Mouse (Mus musculus) intestine, embryonic 16.5 days (tissue): ENCODE results near the gene Ugt1a10. TPM values are rescaled to one million over a fixed set of nuclear protein-coding genes. Genes with fewer than 3 reads are reported as not detected.
"Not testable (repeated sequence)": the region's sequence is repeated elsewhere in the genome, so short reads cannot be mapped to it uniquely, and the experiment has no call there.

ENCODE experiments used
- ATAC-seq: fragments of 200-750 bp; cut with Nextera tagmentation; 2 replicates; pipeline ENCODE4 v1.8.0; 2017; ENCODE audit warnings: moderate TSS enrichment, moderate library complexity
- H3K27ac ChIP-seq: fragments of 300-500 bp; sonication (generic); 2 replicates; pipeline ENCODE4 v1.5.1; 2014; ENCODE audit warnings: mild to moderate bottlenecking, low read length
- H3K27me3 ChIP-seq: fragments of 300-500 bp; sonication (generic); replicated peaks from 2 replicates; pipeline ENCODE4 v1.6.1; 2014; ENCODE audit warnings: low read length, control low read depth, mixed read lengths; ENCODE audit not compliant: control insufficient read depth, insufficient read depth
- H3K36me3 ChIP-seq: fragments of 300-500 bp; sonication (generic); 2 replicates; pipeline ENCODE4 v1.6.1; 2014; ENCODE audit warnings: low read length, control low read depth; ENCODE audit not compliant: control insufficient read depth, insufficient read depth
- H3K4me1 ChIP-seq: fragments of 300-500 bp; sonication (generic); 2 replicates; pipeline ENCODE4 v1.6.1; 2014; ENCODE audit warnings: low read length, control low read depth, mixed read lengths; ENCODE audit not compliant: control insufficient read depth, insufficient read depth
- H3K4me2 ChIP-seq: fragments of 300-500 bp; sonication (generic); 2 replicates; pipeline ENCODE4 v1.6.1; 2014; ENCODE audit warnings: low read depth, low read length, control low read depth
- H3K4me3 ChIP-seq: fragments of 300-500 bp; sonication (generic); 2 replicates; pipeline ENCODE4 v1.5.1; 2014; ENCODE audit warnings: mild to moderate bottlenecking, low read length
- H3K9ac ChIP-seq: fragments of 300-500 bp; sonication (generic); 2 replicates; pipeline ENCODE4 v1.6.1; 2014; ENCODE audit warnings: low read depth, low read length
- H3K9me3 ChIP-seq: fragments of 300-500 bp; sonication (generic); 2 replicates; pipeline ENCODE4 v1.6.1; 2016; ENCODE audit warnings: low read length, control low read depth; ENCODE audit not compliant: control insufficient read depth
- WGBS: fragments of 180-500 bp; shearing (Covaris S2); extraction: QIAGEN DNeasy Blood & Tissue Kit; methylation state at CpG from one replicate; pipeline ENCODE4 v1.1.7; 2014; 5-methylcytosine and 5-hydroxymethylcytosine counted together
- polyA plus RNA-seq: library from polyadenylated mRNA; unstranded; fragments of >200 nt; fragmentation: Nextera tagmentation; extraction: Ambion mirVana; gene quantifications from 2 replicates; pipeline ENCODE4 v1.2.1, GENCODE M21; 2015

Gene Ugt1a10
- polyA plus RNA-seq, 1 experiment from 2014 or later, result not detected

DNA sequence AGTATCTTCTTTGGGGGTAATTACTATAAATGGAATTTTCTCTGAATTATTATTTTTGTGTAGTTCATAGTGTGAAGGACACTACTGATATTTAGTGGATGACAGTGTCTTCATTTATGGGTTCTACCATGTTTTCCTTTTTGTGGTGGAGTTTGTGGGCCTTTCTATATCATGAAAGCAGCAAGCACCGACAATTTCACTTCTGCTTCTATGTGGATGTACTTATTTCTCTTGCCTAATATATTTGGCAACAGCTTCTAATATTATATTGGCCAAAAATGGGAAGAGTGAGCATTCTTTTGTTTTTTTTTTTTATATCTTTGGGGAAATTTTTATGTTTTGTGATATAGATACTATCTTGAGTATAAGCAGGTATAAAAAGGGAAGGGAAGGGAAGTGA is 26.5 kb downstream of the Ugt1a10 start:
- H3K27me3 ChIP-seq, result no peaks in the 10 kb centered on the region
- WGBS, result 87% methylated on average over 1 of the region's 1 CpGs
- no peak overlapping the region for H3K27ac ChIP-seq
- H3K9ac ChIP-seq, result no peak overlapping the region
- H3K4me3 ChIP-seq, result no peak overlapping the region
- no peaks in the 10 kb centered on the region for H3K36me3 ChIP-seq
- H3K4me1 ChIP-seq, result no peaks in the 10 kb centered on the region
- no peaks in the 10 kb centered on the region for H3K9me3 ChIP-seq
- H3K4me2 ChIP-seq, result no peak overlapping the region
- ATAC-seq, result no peak

DNA sequence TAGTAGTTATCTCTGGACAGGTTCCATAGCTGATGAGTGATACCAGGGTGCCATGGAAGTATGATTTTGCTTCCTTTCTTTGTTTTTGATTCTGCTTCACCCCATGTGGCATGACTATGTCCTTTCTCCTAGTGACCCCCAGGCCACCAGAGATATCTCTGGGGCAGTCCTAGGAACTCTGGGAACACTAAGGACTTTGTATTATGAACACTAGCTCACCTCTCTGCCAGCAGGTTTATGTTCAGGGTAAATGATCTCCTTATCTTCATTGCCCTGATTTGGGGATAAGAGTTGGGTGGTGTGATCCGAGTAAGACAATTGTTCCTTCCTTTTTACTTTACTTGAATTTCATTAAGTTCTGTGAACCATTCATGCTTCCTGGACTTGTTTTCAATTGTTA is 30.9 kb downstream of the Ugt1a10 start:
- no peak overlapping the region for H3K9ac ChIP-seq
- H3K4me1 ChIP-seq, result no peaks in the 10 kb centered on the region; the same call in 1 of the 2 replicates
- 45% methylated on average over 1 of the region's 1 CpGs for WGBS
- no peak overlapping the region for H3K4me2 ChIP-seq
- peak overlapping the region; percentile 61 for H3K27ac ChIP-seq
- H3K9me3 ChIP-seq, result no peaks in the 10 kb centered on the region
- no peaks in the 10 kb centered on the region for H3K36me3 ChIP-seq
- H3K4me3 ChIP-seq, result no peak overlapping the region
- peak; percentile 94 for ATAC-seq
- H3K27me3 ChIP-seq, result no peaks in the 10 kb centered on the region

DNA sequence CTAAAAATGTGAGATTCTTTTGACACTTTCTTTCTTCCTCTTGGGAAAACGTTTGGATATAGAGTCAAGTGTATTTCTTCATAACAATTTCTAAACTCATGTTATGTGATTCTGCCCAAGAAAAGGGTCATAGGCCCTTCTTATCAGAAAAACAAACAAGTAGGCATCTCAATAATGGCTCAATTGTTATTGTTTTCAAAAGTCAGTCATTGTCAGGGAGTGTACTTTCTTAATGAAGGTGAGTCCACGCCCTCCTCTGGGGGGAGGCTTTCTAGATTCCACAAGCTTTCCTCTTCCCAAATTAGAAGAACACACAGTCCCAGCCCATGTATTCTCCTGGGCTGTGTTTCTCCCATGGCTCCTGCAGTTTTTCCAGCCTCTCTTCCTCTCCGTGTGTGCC is 32.3 kb downstream of the Ugt1a10 start, which contains the start of gene Ugt1a8:
TSS of gene Ugt1a8 (plus strand) at position 301 of the 400 bp plus-strand sequence.
- 59% methylated on average over 3 of the region's 3 CpGs for WGBS
- Histone ChIP-seq H3K4me1 (no peaks in the 10 kb centered on the region; the same call in 1 of the 2 replicates), H3K27me3 (no peaks in the 10 kb centered on the region), H3K4me3 (no peak within 1 kb of the TSS), H3K27ac (no peak within 1 kb of the TSS), H3K36me3 (no peaks in the 10 kb centered on the region), H3K9ac (no peak within 1 kb of the TSS), H3K4me2 (no peak within 1 kb of the TSS), H3K9me3 (no peaks in the 10 kb centered on the region)
- ATAC-seq, result no peak

DNA sequence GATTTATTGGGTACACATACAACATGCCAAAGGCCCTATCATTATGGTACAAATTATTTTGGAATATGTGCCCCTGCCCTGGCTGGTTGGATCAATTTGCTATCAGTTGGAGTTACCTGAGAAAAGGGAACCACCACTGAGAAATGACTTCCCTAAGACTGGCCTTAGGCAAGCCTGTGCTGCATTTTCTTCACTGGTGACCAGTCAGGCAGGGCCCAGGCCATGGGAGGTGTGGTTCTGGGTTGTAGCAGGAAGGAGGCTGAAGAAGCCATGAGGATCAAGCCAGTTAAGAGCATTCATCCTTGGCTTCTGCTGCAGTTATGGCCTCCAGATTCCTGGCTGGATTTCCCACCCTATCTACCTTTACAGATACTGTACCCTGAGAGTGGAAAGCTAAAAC is 37.2 kb downstream of the Ugt1a10 start:
- Histone ChIP-seq H3K4me3 (no peak overlapping the region), H3K27ac (no peak overlapping the region), H3K27me3 (no peaks in the 10 kb centered on the region), H3K4me2 (no peak overlapping the region), H3K9me3 (no peaks in the 10 kb centered on the region), H3K4me1 (no peaks in the 10 kb centered on the region; the same call in 1 of the 2 replicates), H3K36me3 (no peaks in the 10 kb centered on the region), H3K9ac (no peak overlapping the region)
- ATAC-seq, result no peak

DNA sequence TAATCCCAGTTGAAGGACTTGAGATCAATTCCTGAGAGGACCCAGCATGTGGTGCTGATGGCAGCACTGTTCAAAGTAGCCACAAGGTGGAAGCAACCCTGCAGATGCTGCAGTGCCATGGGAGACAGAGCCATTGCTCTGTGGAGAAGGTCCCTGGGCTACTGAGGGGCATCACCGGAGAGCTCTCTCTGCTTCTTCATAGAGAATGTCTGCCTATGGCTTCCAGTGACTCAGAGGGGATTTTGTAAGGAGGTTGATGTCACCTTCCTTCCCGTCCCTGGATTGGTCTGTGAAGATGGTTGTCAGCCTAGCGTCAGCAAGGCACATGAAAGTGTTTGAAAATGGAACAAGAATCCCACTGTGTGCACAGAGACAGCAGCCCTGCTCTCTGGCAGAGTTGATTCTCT is 39.1 kb downstream of the Ugt1a10 start:
- not testable (repeated sequence) for H3K4me1 ChIP-seq, H3K9ac ChIP-seq, H3K9me3 ChIP-seq, H3K36me3 ChIP-seq, H3K27me3 ChIP-seq, H3K4me3 ChIP-seq
- Histone ChIP-seq H3K4me2 (peak overlapping the region; percentile 49; the same call in 1 of the 2 replicates), H3K27ac (peak overlapping the region; percentile 89)
- WGBS, result 58% methylated on average over 3 of the region's 3 CpGs
- peak; percentile 69; the same call in 1 of the 2 replicates for ATAC-seq

DNA sequence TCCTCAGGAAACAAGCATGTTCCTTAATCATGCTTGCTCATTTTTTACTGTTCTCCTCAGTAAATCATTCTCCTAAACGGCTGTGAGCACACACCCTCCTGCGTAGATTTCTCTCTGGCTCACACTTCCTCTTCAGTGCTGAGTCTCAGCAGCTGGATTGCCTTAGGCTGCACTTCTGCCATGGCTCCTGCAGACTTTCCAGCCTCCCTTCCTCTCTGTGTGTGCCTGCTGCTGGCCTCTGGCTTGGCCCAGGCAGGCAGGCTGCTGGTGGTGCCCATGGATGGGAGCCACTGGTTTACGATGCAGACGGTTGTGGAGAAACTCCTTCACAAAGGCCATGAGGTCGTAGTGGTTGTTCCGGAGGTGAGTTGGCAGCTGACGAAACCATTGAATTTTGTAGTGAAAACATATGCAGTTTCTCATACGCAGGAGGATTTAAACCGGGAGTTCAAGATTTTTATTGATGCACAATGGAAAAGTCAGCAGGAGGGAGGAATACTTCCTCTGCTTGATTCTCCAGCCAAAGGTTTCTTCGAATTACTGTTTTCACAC is 39.8 kb downstream of the Ugt1a10 start, which contains the start of gene Ugt1a7c:
TSS of gene Ugt1a7c (plus strand) at position 122 of the 552 bp plus-strand sequence.
- Histone ChIP-seq H3K4me2 (peak within 1 kb of the TSS; percentile 49), H3K27ac (peak within 1 kb of the TSS; percentile 89), H3K4me1 (no peaks in the 10 kb centered on the region), H3K4me3 (peak within 1 kb of the TSS; percentile 50), H3K9me3 (no peaks in the 10 kb centered on the region), H3K9ac (peak within 1 kb of the TSS; percentile 70), H3K36me3 (no peaks in the 10 kb centered on the region), H3K27me3 (no peaks in the 10 kb centered on the region)
- WGBS, result 27% methylated on average over 10 of the region's 10 CpGs
- peak; percentile 82 for ATAC-seq

DNA sequence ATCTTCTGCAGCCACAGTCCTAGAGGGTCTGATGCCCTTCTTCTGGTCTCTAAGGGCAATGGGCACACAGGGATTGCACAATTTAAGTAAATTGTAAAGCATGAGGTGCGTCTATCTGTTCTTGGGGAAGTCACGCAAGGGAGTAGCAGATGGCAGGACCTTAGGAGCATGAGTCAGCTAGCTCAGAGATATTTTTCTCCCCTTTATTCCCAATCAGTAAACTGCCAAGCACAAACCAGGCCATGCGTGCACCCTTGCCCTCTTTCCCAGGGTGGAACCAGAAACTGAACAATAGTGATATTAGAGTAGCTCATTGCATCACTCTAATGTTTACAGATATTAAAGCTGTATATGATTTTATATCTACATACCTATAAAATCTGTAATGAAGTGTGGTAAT is 43.4 kb downstream of the Ugt1a10 start:
- not testable (repeated sequence) for H3K27ac ChIP-seq, H3K9ac ChIP-seq, H3K4me3 ChIP-seq, H3K36me3 ChIP-seq, H3K27me3 ChIP-seq, H3K4me1 ChIP-seq, H3K9me3 ChIP-seq, H3K4me2 ChIP-seq
- ATAC-seq, result peak; percentile 69
- 53% methylated on average over 3 of the region's 3 CpGs for WGBS

DNA sequence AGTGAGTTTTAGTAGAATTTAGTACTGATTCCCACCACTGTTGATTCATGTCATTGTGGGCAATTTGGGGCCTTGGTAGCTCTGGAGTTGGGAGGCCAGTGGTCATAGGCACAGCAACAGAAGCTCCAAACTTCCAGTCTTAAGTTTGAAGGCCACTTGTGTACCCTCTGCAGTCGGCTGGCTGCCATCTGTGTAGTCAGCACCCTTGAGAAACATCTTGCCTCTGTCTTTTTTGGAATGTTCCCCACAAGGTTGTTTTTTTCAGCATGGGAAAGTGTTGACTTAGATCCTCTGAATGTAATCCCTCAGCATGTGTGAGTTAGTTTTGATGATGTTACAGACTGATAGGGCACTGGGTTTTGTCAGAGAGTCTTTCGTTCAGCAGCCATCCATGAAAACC is 44.5 kb downstream of the Ugt1a10 start:
- ATAC-seq, H3K4me3 ChIP-seq, H3K4me1 ChIP-seq, H3K4me2 ChIP-seq, H3K27ac ChIP-seq, H3K36me3 ChIP-seq, H3K9ac ChIP-seq, H3K27me3 ChIP-seq, H3K9me3 ChIP-seq: not testable (repeated sequence)
- 87% methylated on average over 2 of the region's 2 CpGs for WGBS

DNA sequence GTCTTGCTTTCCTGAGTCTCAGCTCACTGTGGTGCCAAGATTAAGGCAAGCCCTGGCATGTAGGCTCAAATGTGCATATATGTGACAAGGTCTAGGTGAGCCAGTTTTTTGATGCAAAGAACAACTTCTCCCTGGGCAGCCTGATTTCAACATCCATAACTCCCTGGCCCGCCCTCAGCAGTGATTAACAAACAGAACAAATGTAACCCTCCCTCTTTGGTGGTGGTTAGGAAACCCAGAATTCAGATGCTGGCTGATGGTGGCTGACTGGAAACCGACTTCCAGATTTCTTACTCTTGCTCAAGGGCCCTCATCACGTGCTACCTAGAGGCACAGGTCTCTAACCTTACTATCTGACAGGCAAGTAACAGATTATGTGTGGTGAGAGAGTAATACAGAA is 47.8 kb downstream of the Ugt1a10 start, which contains the start of gene Ugt1a6b:
TSS of gene Ugt1a6b (plus strand) at position 234 of the 400 bp plus-strand sequence.
- not testable (repeated sequence) for H3K36me3 ChIP-seq, H3K27ac ChIP-seq, H3K9ac ChIP-seq, H3K4me3 ChIP-seq, H3K4me2 ChIP-seq, H3K27me3 ChIP-seq, H3K9me3 ChIP-seq
- H3K4me1 ChIP-seq, result peaks cover 16% of the 10 kb centered on the region
- peak; percentile 11; the same call in 1 of the 2 replicates for ATAC-seq
- WGBS, result 83% methylated on average over 2 of the region's 3 CpGs
